Mouse (Mus musculus): ENCODE data around the gene Fam49a.
"Not testable (repeated sequence)": the region's sequence is repeated elsewhere in the genome, so short reads cannot be mapped to it uniquely, and the experiment has no call there.

The Fam49a gene

GRCm38 (mm10) chr12:12316956-12317355, 55.0 kb downstream of the Fam49a start:
- DNase-seq: peak; percentile 26

- no peak for DNase-seq
These were observed 55.7 kb downstream of the Fam49a start for GRCm38 (mm10) chr12:12317606-12318005.

DNA sequence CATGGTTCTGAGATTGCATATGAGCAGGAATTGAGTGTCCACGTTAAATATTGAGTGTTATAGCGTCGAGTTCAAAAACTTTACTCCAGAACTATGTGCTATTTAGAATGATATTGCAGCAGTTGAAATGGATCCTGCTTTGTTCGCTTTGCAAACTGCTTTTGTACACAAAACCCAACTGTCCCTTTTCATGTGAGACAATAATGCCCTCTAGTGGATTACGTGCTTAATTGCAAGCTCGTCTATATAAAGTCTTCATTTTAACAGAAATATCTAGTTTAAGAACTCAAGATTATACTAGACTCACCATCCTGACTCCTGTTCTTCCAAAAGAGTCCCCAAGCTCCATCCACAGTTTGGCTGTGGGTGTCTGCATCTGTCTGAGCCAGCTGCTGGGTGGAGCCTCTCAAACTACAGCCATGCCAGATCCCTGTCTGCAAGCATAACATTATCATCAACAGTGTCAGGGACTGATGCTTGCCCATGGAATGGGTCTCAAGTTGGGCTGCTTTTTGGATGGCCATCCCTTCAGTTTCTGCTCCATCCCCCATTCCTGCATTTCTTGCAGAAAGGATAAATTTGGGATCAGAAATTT, 56.3 kb downstream of the Fam49a start:
- DNase-seq: no peak

DNA sequence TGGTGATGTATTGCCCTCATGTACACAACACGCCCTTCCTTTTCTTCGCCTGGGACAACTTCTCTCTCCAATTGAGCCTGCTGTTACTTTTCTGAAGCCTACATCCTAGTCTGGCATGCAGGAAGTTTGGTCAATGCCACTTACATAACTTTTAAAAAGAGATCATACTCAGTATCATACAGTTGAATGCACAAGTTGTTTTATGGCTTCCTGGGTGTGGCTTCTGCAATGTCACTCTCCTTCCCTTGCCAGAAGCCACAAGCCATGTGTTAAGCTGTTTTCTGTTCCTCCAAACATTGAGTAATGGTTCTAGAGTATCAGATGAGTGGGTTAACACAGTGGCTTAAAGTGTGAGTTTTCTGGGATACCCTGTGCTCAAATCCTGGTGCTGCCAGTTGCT, 58.8 kb downstream of the Fam49a start:
- DNase-seq: no peak

- no peak for DNase-seq
These were observed 59.2 kb downstream of the Fam49a start for GRCm38 (mm10) chr12:12321111-12321510.

- no peak for DNase-seq
These were observed 61.1 kb downstream of the Fam49a start for GRCm38 (mm10) chr12:12323084-12323483.

- DNase-seq: peak; percentile 88
These were observed 61.8 kb downstream of the Fam49a start for GRCm38 (mm10) chr12:12323616-12324223.

DNA sequence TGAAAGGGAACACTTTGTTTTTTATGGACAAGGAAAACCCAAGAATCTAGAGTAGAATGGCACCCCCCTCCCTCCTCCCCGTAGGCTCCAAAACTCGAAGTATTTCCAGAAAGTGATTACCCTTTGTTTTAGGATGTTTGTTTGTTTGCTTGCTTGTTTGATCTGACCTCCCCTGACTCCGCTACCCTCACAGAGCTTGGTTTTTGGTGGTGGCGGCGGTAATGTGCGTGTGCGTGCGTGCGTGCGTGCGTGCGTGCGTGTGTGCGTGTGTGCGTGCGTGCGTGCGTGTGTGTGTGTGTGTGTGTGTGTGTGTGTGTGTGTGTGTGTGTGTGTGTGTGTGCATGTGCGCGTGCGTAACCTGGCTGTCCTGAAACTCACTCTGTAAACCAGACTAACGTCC, 62.3 kb downstream of the Fam49a start:
- not testable (repeated sequence) for DNase-seq

DNA sequence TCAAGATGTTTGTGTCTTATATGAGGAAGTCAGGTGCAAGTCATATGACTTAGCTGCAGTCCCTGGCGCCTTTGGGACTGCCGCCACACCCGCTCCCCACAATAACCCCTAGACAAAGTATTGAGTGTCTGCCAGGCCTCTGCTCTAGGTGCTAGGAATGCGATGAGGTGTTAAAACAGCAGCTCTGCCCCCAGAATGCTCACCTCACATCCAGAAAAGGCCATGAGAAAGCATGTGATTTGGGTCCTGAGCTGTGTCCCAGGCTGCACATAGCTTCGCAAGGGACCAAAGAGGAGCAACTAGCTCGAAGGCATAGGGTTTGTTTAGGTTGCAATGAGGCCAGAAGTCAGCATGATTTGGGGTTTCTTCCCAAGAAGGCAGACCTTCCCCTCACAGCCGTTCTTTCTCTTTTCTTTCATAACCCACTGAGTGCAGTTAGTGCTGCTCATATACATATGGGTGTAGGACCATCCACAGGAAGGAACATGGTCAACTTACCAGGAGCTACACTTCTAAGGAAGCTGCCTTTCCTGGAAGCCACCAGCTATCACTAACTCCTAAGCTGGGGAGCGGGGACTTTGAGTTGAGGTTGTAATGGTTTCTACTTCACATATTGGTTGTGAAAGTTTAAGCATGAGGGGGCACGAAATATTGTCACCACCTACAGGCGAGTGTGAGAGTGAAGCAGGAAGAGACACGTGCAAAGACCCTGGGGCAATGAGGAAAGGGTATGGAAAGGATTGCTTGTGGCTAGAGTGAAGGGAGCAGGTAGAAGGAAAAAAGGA, 71.8 kb downstream of the Fam49a start:
- no peak for DNase-seq

DNA sequence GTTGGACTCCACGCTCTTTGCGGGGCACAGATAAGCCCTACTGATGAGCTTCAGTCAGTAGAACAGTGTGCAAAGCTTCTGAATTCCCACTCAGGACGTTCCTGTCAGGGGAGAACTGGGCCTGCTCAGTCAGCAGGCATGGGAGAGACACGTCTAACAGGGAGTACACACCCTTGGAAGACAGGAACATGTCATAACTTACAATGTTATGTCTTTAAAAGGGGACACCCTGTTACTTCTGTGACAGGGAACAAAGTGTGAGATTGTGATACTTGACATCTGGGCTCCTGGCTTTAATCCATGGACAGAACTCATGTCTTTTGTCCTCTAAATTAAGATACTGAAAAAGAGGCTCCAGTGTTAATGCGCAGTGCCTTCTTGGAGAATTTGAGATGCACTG, 72.5 kb downstream of the Fam49a start:
- no peak for DNase-seq

DNA sequence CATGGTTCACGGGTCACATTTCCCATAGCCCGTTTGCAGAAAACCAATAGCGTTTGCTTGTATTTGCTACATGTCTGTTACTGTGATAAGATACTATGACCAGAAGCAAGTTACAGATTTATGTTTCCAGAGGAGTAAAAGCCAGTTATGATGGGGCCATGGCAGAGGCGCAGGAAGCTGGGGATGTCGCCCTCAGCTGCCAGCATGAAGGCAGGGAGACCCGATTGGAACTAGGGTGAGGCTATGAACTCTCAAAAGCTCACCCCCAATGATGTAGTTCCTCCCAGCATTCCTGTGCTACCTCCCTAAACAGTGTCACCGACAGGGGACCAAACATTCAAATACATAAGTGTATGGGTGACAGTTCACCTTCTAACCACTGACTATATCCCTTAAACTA, 73.6 kb downstream of the Fam49a start:
- no peak for DNase-seq

GRCm38 (mm10) chr12:12337378-12337777, 75.4 kb downstream of the Fam49a start:
- DNase-seq: no peak

GRCm38 (mm10) chr12:12343320-12343719, 81.4 kb downstream of the Fam49a start:
- no peak for DNase-seq

GRCm38 (mm10) chr12:12348625-12349024, 86.7 kb downstream of the Fam49a start:
- DNase-seq: no peak

GRCm38 (mm10) chr12:12349645-12350288, 87.8 kb downstream of the Fam49a start:
- no peak for DNase-seq

DNA sequence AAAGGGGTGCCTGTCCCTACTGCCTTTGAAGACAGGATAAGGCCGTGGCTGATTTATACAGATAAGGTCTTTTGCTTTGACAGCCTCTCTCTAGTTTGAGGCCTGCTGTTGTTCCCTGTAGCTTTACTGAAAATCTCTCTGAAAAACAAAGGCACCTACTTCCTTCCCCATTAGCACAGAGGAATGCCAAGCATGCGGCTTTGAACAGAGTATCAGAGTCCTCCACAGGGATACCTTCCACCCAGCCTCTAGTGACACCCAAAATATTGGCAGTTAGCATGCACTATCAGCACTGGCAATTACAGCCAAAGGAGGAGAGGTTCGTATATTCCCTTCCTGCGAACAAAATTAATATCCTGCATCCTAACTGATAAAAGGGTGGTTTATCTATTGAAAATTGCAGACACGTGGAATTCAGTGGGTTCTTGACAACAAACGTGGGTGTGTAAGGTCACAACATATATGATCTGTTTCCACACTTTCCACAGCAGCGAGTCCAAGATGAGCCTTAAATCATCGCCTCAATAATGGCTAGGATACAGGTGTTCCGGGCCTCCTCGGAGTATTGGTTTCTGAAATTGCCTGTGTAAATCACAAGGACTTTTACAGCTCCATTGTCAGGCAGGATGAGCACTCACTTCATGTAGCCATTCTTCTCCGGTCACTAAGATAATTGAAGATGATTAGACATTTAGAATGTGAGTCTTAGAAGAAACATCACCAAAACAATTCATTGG, 90.0 kb downstream of the Fam49a start:
- DNase-seq: no peak

DNA sequence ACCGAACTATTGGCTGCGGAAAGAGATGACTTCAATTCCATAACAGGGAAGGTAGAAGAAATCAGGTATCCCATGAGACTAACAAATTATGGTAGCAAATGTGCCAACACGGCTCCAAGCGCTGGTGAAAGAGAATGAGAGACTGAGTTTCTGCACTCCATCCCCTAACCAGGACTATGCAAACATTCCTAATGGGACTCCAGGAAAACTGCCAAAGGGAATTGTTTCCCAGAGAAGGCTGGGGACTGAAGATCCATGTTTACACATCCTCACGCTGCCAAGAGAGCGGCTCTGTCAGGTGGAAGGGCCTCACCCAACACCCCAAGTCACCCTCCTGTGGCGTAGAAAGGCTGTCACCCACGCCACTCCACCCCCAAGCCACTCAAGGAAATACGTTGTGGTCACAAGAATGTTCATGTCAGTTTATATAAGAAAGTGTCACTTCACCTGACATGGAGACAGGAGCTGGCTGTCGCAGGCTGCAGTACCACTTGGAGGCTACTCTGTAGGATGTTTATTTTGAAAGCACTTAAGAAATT, 92.2 kb downstream of the Fam49a start:
- no peak for DNase-seq

GRCm38 (mm10) chr12:12356048-12356447, 94.1 kb downstream of the Fam49a start:
- DNase-seq: no peak

DNA sequence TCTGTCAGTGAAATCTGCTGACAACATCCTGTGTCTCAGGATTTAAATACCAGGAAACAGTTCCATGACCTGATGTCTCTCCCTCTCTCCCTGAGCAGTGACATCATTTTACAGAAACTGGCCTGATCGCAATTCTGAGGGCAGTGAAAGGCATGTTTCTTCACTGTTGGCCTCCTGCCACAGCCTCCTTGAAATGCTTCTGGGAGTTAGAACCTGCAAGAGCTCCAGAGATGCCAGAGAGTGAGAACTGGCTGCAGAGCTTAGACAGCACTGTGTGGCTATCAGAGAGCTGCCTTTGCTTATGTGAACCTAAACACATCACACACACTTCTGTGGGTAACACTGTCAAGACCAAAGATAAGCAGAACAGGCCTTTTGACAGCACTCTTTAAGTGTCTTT, 94.5 kb downstream of the Fam49a start:
- no peak for DNase-seq

GRCm38 (mm10) chr12:12356946-12357345, 95.0 kb downstream of the Fam49a start:
- no peak for DNase-seq

DNA sequence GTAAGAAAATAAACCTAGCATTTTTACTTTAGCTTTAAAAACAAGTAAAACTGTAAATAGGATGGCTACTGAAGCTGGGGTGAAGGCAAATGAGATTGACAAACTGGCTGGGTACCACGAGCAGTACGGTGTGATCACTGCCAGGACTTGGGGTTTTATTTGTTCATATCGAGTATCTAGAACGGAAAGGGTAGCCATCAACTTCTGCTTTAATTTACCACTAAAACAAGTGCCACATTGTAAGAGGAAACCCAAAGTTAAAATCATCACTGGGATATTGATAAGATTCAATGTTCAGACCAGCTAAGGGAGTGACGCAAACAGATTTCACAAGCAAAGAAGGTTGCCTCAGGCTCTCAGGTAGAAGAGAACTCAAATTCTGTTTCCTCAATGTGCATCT, 98.0 kb downstream of the Fam49a start:
- DNase-seq: no peak

GRCm38 (mm10) chr12:12362371-12362770, 100.4 kb downstream of the Fam49a start:
- no peak for DNase-seq

- DNase-seq: no peak
These were observed 102.3 kb downstream of the Fam49a start for GRCm38 (mm10) chr12:12364201-12364600.

Measured in kidney, adult 18-20 months (tissue).